Mouse (Mus musculus) thymus, postnatal 14 days (tissue): ENCODE data around the gene Pla2g2c.

Experiments
- DNase-seq: peaks from one replicate; pipeline ENCODE4 v3.0.0; 2021

The Pla2g2c gene

DNA sequence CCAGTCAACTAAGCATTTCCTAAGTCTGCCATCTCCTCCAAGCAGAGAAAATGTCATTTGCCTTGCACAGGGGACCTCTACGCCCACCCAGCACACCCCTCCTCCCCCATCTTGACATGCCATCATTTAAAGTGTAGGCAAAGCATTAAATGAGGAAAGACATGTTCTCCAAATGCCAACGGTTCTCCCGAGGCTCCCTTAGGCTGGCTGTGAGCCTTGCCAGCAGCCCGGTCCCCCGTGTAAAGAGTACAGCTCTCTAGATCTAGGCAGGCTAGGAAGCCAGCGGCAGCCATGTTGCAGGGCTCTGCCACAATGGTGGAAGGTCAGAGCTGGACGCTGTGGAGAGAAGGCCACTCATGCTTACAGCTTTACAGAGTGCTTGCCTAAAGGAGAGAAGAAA lies 14.6 kb upstream of the Pla2g2c start:
- DNase-seq, result no peak

GRCm38 (mm10) chr4:138710633-138711032 lies 14.0 kb upstream of the Pla2g2c start:
- no peak for DNase-seq

GRCm38 (mm10) chr4:138711051-138711820 lies 13.4 kb upstream of the Pla2g2c start:
- no peak for DNase-seq

DNA sequence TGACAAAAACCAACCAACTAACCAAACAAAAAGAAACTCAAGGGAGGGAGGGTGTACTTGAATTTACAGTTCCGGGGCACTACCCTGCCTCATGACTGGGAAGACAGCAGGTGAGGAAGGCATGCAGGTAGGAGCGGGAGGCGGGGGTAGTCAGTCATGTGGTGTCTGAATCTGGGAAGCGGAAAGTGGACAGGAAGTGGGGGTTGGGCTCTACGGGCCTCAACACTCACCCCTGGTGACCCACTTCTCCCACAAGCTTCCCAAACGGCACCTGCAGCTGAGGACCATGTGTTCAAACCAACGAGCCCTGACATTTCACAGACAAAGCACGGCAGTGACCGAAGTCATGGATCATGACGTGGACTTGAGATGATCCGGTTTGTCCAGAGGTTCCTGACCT lies 12.5 kb upstream of the Pla2g2c start:
- no peak for DNase-seq

- no peak for DNase-seq
Measured at GRCm38 (mm10) chr4:138712621-138713020, 12.0 kb upstream of the Pla2g2c start.

- no peak for DNase-seq
Measured at GRCm38 (mm10) chr4:138714186-138714585, 10.4 kb upstream of the Pla2g2c start.

DNA sequence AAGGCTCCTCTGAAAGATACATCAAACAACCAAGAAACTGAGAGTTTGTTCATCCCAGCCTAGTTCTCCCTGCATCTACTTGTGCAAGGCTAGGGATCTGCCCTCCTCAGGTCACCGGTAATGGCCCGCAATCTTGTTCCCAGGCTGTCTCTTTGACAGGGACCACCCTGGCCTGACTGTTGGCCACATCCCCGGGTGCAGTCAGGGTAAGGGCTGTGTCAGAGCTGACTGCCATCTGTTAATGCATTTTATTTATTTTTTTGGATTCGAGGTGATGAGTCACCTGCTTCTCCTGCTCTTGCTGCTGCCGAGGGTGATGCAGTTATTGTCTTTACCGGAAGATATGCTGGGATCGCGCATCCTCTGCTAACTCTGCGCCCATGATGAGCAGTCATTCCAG lies 7.9 kb upstream of the Pla2g2c start:
- no peak for DNase-seq

DNA sequence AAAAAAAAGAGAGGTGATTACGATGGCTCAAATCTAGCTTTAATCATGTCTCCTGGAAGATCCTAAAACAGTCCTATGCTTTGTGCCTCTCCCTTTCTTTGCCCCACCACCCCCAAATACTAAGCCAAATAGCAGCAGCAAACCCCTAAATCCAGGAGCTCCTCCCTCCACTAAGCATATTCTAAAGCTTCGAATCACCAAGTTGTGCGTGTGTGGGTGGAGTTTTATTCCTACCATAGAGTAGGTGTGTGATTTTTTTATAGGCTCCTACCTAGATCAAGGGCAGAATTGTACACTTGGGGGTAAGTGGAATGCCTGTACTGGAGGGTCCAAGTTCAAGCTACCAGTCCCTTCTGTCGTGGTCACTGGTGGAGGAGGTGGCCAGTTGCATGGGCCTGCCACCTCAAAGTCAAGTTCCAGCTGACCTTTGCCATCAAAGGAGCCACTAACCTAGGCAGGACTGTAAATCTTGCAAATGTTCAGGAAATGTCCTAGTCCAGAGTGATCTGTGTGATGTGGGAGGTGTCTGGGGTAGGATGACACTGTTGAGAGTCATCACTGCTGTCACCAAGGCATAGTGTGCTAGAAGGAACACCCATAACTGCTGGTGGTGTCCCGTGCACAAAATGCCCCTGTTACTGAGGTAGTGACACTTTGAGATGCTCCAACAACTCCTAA lies 5.9 kb upstream of the Pla2g2c start:
- no peak for DNase-seq

DNA sequence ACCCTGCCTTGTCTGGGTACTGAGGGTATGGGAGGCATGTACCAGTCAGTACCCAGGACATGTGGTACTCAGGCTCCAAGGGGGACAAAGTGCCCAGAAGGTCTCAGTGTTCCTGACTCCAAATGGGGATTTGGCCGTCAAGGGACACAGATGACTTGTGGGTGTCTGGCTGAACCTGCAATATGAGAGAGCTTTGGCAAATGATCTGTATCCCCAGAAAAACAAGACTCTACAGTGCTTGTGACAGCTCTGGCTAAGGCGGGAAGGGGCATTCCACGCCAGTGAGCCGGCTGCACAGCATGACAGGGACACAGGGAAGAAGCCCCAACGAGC lies 5.4 kb upstream of the Pla2g2c start:
- DNase-seq, result no peak

GRCm38 (mm10) chr4:138723493-138724281 lies 905 bp upstream of the Pla2g2c start:
- DNase-seq, result peak; percentile 73

DNA sequence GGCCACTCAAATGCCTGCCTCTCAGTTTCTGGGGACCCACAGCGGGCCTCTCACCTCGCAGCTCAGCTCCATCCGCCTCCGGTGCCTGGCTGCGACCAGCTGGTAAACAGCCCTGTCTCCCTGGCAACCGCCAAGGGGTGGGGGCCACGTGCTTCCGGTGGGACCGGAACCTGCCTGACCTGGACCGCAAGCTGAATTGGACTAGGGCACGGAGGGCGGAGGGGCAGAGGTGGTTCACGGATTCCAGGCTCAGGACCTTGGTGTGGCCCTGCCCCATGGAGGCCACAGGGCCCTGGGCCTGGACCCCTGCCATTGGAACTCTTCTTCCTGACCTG lies 502 bp downstream of the Pla2g2c start:
- peak; percentile 89 for DNase-seq

DNA sequence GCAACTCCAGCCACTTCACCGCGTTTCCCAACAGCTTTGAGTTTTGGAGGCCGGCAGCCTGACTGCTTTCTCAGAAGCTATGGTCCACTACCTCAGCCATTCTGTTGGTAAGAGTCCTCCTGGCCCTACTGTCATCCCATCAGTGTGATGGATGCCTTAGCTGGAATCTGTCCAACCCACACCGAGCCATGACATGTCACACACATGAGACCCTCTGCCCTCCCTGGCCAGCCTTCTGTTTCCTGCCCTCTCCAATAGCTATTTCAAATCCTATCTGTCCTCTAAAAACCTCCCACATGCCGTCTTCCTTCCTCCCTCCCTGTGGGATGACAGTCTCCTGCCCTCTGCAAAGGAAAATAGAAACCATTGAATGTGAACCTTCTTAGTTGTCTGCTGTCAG lies 1.2 kb downstream of the Pla2g2c start:
- no peak for DNase-seq

DNA sequence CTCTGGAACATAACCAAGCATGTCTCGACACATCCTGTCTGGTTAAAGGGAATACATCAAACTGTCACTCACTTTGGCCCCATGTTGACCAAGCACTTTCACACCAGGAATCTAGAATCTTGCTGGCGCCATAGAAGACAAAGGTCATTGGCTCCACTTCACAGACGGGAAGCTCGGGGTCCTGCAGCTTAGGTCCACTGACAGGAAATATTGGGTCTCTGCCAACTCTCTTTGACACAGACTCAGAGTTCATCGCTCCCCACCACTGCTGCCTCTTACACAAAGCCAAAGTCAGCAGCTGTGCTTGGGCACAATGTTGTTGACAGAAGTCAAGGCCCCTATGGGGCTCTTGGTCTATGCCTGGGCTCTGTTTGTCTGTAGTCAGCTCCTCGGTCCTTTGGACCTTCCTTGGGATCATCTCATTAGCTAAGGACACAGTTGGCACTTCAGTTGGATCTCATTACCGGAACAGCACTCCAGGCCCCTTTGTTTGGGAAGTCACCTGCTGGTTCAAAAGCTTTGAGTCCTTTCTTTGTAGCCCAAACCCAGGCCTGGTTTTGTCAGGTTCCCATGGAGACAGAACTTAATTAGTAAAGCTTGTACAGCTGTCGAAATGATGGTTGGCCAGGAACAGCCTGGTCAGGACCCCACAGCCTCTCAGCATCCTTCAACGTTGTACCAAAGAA lies 4.6 kb downstream of the Pla2g2c start:
- no peak for DNase-seq

GRCm38 (mm10) chr4:138734105-138734504 lies 9.5 kb downstream of the Pla2g2c start:
- no peak for DNase-seq

- no peak for DNase-seq
Measured at GRCm38 (mm10) chr4:138734863-138735262, 10.3 kb downstream of the Pla2g2c start.

DNA sequence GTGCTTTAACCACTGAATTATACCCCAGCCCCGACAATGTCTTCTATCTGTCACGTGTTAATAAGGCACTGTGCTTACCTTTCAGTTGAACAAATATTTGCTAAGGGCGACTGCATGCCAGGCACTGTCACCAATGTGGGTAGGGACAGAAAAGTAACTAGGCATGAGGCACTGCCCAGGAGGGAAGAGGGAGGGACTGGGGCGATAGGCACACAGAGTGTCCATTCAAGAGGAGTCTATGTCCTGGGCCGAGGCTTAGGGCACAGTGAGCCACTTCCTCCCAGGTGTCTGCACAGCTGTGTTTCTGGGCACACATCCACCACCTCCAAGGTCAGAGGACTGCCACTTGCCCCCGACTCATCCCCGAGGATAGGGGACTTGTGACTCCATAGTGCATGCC lies 12.4 kb downstream of the Pla2g2c start, which contains the start of gene Ubxn10:
TSS of gene Ubxn10 (minus strand) at position 137 of the 400 bp plus-strand sequence.
- DNase-seq, result no peak

GRCm38 (mm10) chr4:138739136-138739851 lies 14.7 kb downstream of the Pla2g2c start:
- DNase-seq, result no peak

DNA sequence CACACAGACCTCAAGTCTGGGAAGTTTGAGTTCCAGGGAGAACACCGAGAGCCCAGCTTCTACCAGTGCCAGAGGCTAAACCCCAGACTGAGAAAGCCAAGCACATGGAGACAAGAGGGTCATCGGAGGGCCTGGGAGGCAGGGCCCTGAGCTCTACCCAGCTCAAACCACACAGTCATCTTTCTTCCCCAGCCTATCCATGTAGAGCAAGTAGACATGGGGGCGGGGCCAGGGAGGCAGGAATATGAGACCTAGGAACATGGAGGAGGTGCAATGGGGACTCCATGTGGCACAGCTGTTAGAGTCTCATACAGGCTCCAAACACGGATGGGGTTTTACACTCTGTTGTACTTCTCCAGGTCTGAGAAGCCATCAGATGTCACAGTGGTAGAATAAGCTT lies 21.3 kb downstream of the Pla2g2c start:
- no peak for DNase-seq

- no peak for DNase-seq
Measured at GRCm38 (mm10) chr4:138746866-138747265, 22.3 kb downstream of the Pla2g2c start.

GRCm38 (mm10) chr4:138747851-138748250 lies 23.3 kb downstream of the Pla2g2c start:
- DNase-seq, result peak; percentile 47

DNA sequence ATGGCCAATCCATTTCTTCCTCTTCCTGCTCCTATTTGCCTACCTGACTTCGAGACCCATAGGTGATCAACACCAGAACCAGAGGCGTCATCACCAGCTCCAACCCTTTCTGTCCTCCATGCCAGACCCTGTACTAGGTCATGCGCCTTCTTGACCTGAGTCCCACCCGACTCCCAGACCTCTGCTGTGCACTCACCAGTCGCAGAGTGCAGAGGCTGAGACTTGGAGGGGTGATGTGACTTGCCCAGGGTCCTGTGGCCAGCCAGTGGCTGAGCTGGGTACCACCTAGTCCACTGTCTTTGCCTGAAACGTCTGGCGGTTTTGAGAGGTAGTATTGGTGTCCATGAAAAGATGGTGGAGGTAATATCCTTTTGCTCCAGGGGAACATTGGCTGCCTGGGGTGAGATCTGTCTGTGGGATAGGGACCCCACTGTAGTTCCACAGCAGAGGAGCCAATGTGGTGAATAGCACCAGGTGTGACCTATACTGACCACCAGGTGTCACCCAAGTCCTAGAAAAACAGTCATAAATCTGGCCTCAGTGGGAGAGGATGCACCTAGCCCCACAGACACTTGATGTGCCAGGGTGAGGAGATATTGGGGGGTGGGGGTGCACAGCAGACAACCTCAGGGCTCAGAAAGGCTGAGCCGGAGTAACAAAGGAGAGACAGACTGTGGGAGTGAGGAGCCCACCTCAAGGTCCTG lies 23.9 kb downstream of the Pla2g2c start:
- DNase-seq, result peak; percentile 47

- no peak for DNase-seq
Measured at GRCm38 (mm10) chr4:138752603-138753002, 28.0 kb downstream of the Pla2g2c start.
